Mouse (Mus musculus) heart, postnatal 0 days (tissue): Measurements from ENCODE around the gene Trpv4. TPM values are rescaled to one million over a fixed set of nuclear protein-coding genes. Genes with fewer than 3 reads are reported as not detected.

ENCODE experiments used
- ATAC-seq: fragments of 200-750 bp; cut with Nextera tagmentation; 2 replicates; pipeline ENCODE4 v1.8.0; 2017; ENCODE audit warnings: low read depth, moderate number of reproducible peaks, moderate library complexity; ENCODE audit not compliant: insufficient read depth
- DNase-seq: peaks from one replicate; pipeline ENCODE4 v3.0.0-alpha.2; 2016; ENCODE audit warnings: low spot score
- H3K27ac ChIP-seq: fragments of 300-500 bp; sonication (generic); 2 replicates; pipeline ENCODE4 v1.5.1; 2014; ENCODE audit warnings: low read depth, mild to moderate bottlenecking
- H3K27me3 ChIP-seq: fragments of 300-500 bp; sonication (generic); 2 replicates; pipeline ENCODE4 v1.6.1; 2014; ENCODE audit warnings: low read length, mixed read lengths; ENCODE audit not compliant: control insufficient read depth, insufficient read depth
- H3K36me3 ChIP-seq: fragments of 300-500 bp; sonication (generic); replicated peaks from 2 replicates; pipeline ENCODE4 v1.6.1; 2014; ENCODE audit warnings: low read length, mixed read lengths; ENCODE audit not compliant: control insufficient read depth, insufficient read depth
- H3K4me1 ChIP-seq: fragments of 300-500 bp; sonication (generic); 2 replicates; pipeline ENCODE4 v1.6.1; 2014; ENCODE audit warnings: antibody characterized with exemption; ENCODE audit not compliant: control insufficient read depth, insufficient read depth
- H3K4me2 ChIP-seq: fragments of 300-500 bp; sonication (generic); 2 replicates; pipeline ENCODE4 v1.6.1; 2014; ENCODE audit warnings: low read depth, mild to moderate bottlenecking, low read length, moderate library complexity
- H3K4me3 ChIP-seq: fragments of 300-500 bp; sonication (generic); 2 replicates; pipeline ENCODE4 v1.5.1; 2014; ENCODE audit warnings: low read depth, low read length
- H3K9ac ChIP-seq: fragments of 300-500 bp; sonication (generic); replicated peaks from 2 replicates; pipeline ENCODE4 v1.6.1; 2014; ENCODE audit warnings: low read depth, low read length, mixed read lengths
- H3K9me3 ChIP-seq: fragments of 300-500 bp; sonication (generic); replicated peaks from 2 replicates; pipeline ENCODE4 v1.6.1; 2016; ENCODE audit warnings: low read length; ENCODE audit not compliant: control insufficient read depth
- CTCF ChIP-seq: IDR thresholded peaks from 2 replicates; pipeline ENCODE4 v1.5.1; 2016; ENCODE audit warnings: antibody characterized with exemption, control low read depth, low read depth
- EP300 ChIP-seq: IDR thresholded peaks from 2 replicates; pipeline ENCODE4 v1.6.1; 2016; ENCODE audit warnings: antibody characterized with exemption, low read depth
- WGBS: fragments of 180-500 bp; shearing (Covaris S2); extraction: QIAGEN DNeasy Blood & Tissue Kit; methylation state at CpG from one replicate; pipeline ENCODE4 v1.1.7; 2014; 5-methylcytosine and 5-hydroxymethylcytosine counted together
- polyA plus RNA-seq: library from polyadenylated mRNA; unstranded; fragments of >200 nt; fragmentation: Nextera tagmentation; extraction: Ambion mirVana; gene quantifications from 2 replicates; pipeline ENCODE4 v1.2.1, GENCODE M21; 2015
- total RNA-seq: library from RNA; depleted of rRNA; stranded (reverse); fragments of >200 nt; gene quantifications from 2 replicates; pipeline ENCODE4 v1.2.3, GENCODE M21; 2014; ENCODE audit warnings: low replicate concordance

Trpv4 gene
- total and polyA plus RNA-seq, 2 experiments from 2014 or later = 0.87 to 2.3 TPM

DNA sequence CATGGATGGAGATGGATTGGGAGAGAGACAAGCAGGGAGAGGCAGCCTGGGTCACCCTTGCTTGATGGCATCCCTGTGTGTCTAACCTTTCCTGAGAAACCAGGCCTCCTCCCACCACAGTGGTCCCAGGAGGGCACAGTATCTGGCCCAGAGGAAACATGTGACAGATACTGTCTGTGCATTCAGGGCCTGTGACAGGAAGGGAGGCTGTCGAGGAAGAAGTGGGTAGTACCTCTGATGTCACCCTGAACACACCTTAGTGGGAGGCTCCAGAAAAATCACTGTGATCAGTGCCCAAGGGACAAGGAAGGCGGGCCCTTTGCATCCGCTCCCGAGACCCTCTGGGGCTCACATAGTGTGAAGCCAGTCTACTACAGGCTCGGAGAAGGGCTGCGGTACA, 52.2 kb downstream of the Trpv4 start:
- Histone ChIP-seq H3K4me2 (no peak overlapping the region), H3K27me3 (no peaks in the 10 kb centered on the region), H3K27ac (no peak overlapping the region), H3K9ac (no peak overlapping the region), H3K9me3 (no peaks in the 10 kb centered on the region), H3K4me1 (peaks cover 16% of the 10 kb centered on the region), H3K4me3 (no peak overlapping the region), H3K36me3 (no peaks in the 10 kb centered on the region)
- DNase-seq (no peak), ATAC-seq (no peak)
- TF ChIP-seq EP300 (no peak), CTCF (no peak)
- WGBS = 76% methylated on average over 6 of the region's 6 CpGs

DNA sequence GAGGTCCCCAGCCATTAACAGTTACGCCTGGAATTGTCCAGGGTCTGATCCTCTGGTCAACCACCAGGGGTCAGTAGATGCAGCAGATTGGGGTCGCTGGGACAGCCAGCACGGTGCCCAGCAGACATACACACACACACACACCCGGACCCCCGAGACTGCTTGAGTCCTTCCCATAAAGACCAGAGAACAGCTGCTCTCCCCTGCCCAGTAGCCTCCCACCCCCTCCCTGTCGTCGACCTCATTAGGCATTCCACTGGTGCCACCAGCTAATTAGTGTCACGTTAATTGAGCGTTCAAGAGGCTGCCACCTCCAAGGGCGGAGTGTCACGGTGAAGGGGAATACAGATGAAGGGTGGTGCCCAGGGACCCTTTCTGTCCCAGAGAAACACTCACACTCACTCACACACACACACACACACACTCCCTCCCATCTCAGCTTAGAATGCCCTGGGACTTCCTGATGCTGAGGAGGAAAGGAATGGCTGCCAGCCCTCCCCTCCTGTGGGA, 53.4 kb downstream of the Trpv4 start:
- Histone ChIP-seq H3K27me3 (no peaks in the 10 kb centered on the region), H3K9me3 (no peaks in the 10 kb centered on the region), H3K9ac (no peak overlapping the region), H3K4me2 (no peak overlapping the region), H3K4me1 (peaks cover 16% of the 10 kb centered on the region), H3K4me3 (no peak overlapping the region), H3K27ac (no peak overlapping the region), H3K36me3 (no peaks in the 10 kb centered on the region)
- no peak for DNase-seq
- TF ChIP-seq EP300 (no peak), CTCF (peak; percentile 62)
- WGBS = 32% methylated on average over 11 of the region's 11 CpGs
- 0 out of 2 replicates have a peak, but pooled peaks have one; percentile 36 for ATAC-seq

DNA sequence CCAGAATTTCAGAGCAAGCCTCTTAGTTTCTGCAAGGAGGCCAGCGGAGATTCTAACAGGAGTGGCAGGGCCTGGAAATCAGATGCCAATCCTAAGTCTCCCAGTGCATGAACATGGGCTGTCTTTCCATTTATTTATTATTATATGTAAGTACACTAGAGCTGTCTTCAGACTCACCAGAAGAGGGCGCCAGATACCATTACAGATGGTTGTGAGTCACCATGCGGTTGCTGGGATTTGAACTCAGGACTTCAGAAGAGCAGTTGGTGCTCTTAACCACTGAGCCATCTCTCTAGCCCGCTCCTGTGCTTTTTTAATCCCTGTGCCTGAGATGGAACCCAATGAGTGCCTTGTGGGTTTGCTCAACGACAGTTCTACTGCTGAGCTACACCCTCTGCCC, 54.2 kb downstream of the Trpv4 start:
- 74% methylated on average over 5 of the region's 5 CpGs for WGBS
- Histone ChIP-seq H3K27ac (no peak overlapping the region), H3K36me3 (no peaks in the 10 kb centered on the region), H3K4me2 (no peak overlapping the region), H3K4me1 (peaks cover 15% of the 10 kb centered on the region), H3K9ac (no peak overlapping the region), H3K9me3 (no peaks in the 10 kb centered on the region), H3K4me3 (no peak overlapping the region), H3K27me3 (no peaks in the 10 kb centered on the region)
- ATAC-seq (no peak), DNase-seq (no peak)
- TF ChIP-seq CTCF (peak; percentile 31), EP300 (no peak)

DNA sequence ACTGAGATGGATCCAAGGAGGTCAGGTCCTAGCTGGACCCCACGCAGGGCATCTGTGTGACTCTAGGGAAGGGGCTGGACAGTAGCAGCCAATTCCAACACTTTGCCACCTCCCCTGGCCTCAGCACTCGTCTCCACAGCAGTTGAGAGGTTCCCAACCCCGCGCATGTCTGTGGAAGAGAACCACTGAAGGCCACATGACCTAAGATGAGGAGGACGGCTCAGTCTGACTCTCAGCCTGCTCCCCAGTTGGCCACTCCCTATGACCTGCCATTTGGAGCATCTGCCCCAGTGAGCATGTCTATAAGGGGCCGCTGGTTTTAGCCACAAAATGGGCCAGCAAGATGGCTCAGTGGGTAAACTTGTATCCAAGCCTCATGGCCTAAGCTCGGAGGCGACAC, 56.2 kb downstream of the Trpv4 start:
- no peak overlapping the region for H3K9ac ChIP-seq
- TF ChIP-seq CTCF (no peak), EP300 (no peak)
- no peak overlapping the region for H3K4me3 ChIP-seq
- no peak for ATAC-seq
- no peaks in the 10 kb centered on the region for H3K27me3 ChIP-seq
- H3K4me1 ChIP-seq = no peaks in the 10 kb centered on the region
- no peaks in the 10 kb centered on the region for H3K9me3 ChIP-seq
- H3K36me3 ChIP-seq = no peaks in the 10 kb centered on the region
- no peak for DNase-seq
- no peak overlapping the region for H3K27ac ChIP-seq
- H3K4me2 ChIP-seq = no peak overlapping the region
- WGBS = 73% methylated on average over 8 of the region's 8 CpGs

DNA sequence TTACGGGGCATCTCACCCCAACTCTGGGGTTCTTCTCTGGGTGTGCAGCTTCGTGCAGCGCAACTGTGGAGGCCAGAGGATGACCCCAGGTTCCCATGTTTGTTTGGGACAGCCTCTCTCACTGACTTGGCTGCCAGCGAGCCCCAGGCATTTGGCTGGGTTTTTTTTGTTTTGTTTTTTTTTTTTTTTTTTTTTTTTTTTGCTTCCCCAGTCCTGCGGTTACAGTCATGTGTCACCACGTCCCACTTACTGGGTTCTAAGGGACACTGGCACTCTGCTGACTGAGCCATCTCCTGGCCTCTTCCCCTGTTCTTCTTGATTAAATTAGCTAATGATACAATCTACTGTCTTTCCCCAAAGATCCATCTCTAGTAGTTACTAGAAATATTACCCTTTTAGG, 60.6 kb downstream of the Trpv4 start:
- H3K4me3 ChIP-seq = no peak overlapping the region
- ATAC-seq (no peak), DNase-seq (no peak)
- H3K4me2 ChIP-seq = peak overlapping the region; percentile 26; the same call in 1 of the 2 replicates
- H3K9me3 ChIP-seq = no peaks in the 10 kb centered on the region
- H3K27ac ChIP-seq = peak overlapping the region; percentile 61; the same call in 1 of the 2 replicates
- no peaks in the 10 kb centered on the region for H3K36me3 ChIP-seq
- H3K9ac ChIP-seq = no peak overlapping the region; the same call in 1 of the 2 replicates
- peaks cover 31% of the 10 kb centered on the region for H3K4me1 ChIP-seq
- TF ChIP-seq CTCF (no peak), EP300 (no peak)
- 45% methylated on average over 6 of the region's 6 CpGs for WGBS
- no peaks in the 10 kb centered on the region for H3K27me3 ChIP-seq

DNA sequence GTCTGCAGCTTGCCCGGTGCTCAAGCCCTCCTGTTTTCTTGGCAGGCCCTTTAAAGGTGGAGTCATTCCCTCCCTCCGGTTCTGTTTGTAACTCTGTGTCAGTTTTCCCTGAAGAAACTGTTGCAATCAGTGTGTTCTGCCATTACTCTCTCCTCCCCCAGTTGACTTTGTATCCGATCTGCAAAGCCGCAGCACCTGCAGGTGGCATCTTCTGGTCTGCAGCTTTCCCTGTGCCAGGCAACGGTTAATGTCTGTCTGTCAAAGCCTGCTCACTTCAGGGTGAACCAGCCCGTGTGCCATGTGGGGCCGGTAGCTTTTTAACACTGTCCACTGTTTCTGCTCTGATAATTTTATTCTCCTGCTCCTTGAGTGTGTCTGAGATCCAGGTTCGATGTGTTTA, 61.0 kb downstream of the Trpv4 start:
- Histone ChIP-seq H3K9me3 (no peaks in the 10 kb centered on the region), H3K27me3 (0 out of 2 replicates have a peak, but pooled peaks cover 1% of the 10 kb centered on the region), H3K4me3 (no peak overlapping the region), H3K4me1 (peaks cover 31% of the 10 kb centered on the region), H3K9ac (no peak overlapping the region; the same call in 1 of the 2 replicates), H3K36me3 (no peaks in the 10 kb centered on the region), H3K27ac (peak overlapping the region; percentile 61; the same call in 1 of the 2 replicates), H3K4me2 (peak overlapping the region; percentile 26; the same call in 1 of the 2 replicates)
- no peak for TF ChIP-seq EP300
- TF ChIP-seq CTCF = no peak
- ATAC-seq = no peak
- no peak for DNase-seq
- WGBS = 50% methylated on average over 8 of the region's 8 CpGs
